ENCODE assay signal across 14 mouse cellular contexts in genomic region chr17:78737771-78738170, GRCm38 (mm10). TPM values are rescaled to one million over a fixed set of nuclear protein-coding genes. Genes with fewer than 3 reads are reported as not detected.
A peak's percentile ranks its signal among the peaks of the same experiment; 100 is the strongest.
DNase-seq lines count a peak whose midpoint lies in the region; TF ChIP-seq lines count a peak whose summit lies in the region.
"Had no signal": no experiment of that assay in that cellular context is flagged by ENCODE, and none has a peak within 500 bp of the region (broad histone marks: within the 10 kb centered on the region; RNA-seq: fewer than 3 reads in every experiment).

No protein-coding gene starts in this region.

- no peak for TF ChIP-seq POLR2A in heart, adult 2 months (IDR thresholded peaks at IDR 0.05; ENCODE audit: insufficient read depth, low read depth, low read length)

- peaks cover 14% of the 10 kb centered on the region for H3K36me3 ChIP-seq in heart, adult 2 months (ENCODE audit: control insufficient read depth, insufficient read depth, low read length)
- H3K36me3 ChIP-seq: embryonic facial prominence, embryonic 15.5 days; forebrain, embryonic 12.5 days; lung, embryonic 15.5 days had no signal

- intact Hi-C loops in heart, adult 2 months (cut with DNase I) = loop anchor here (5.0 to 10.0 kb wide), 2 partner anchors 135 to 197 kb away; partner anchors contain the start of genes Cebpz and Ndufaf7

- no peak for TF ChIP-seq CTCF in heart, adult 2 months (IDR thresholded peaks at IDR 0.05)

- H3K4me3 ChIP-seq in heart, adult 2 months = no peak overlapping the region

- no peak overlapping the region for H3K9ac ChIP-seq in heart, adult 2 months (ENCODE audit: low read depth, low read length)

- 45% methylated on average over 2 of the region's 2 CpGs for WGBS in heart, adult 2 months

- H3K27me3 ChIP-seq in heart, adult 2 months (ENCODE audit: control insufficient read depth, insufficient read depth, low read length) = no peaks in the 10 kb centered on the region
- H3K27me3 ChIP-seq: embryonic facial prominence, embryonic 15.5 days; forebrain, embryonic 12.5 days; lung, embryonic 15.5 days had no signal

- no peak for TF ChIP-seq EP300 in heart, adult 2 months (IDR thresholded peaks at IDR 0.05; ENCODE audit: insufficient read depth, low read depth, low read length)

- H3K27ac ChIP-seq in heart, adult 2 months = no peak overlapping the region
- H3K27ac ChIP-seq: forebrain, embryonic 12.5 days had no signal

- H3K79me2 ChIP-seq in heart, adult 2 months (replicated peaks; ENCODE audit: control insufficient read depth, insufficient read depth, low read length) = peaks cover 5% of the 10 kb centered on the region

- H3K4me1 ChIP-seq in heart, adult 2 months (ENCODE audit: control insufficient read depth, insufficient read depth, low read length) = peaks cover 8% of the 10 kb centered on the region

- peak; percentile 76 for DNase-seq in heart, adult 11 months
- no peak for DNase-seq in heart, adult 2 months
- DNase-seq in kidney, postnatal 10 days = peak; percentile 21
- no peak for DNase-seq in kidney, adult 11 months
- DNase-seq in testis, postnatal 14 days (ENCODE audit: low spot score) = peak; percentile 63
- DNase-seq in testis, postnatal 10 days (ENCODE audit: low spot score) = no peak
- DNase-seq in adipocyte (ENCODE audit: low spot score) = no peak
- DNase-seq: adrenal gland, postnatal 10 days; cerebellum, postnatal 10 days; liver; thymus, adult 2 months had no signal

RNA-seq across cellular contexts. Expression of gene Strn, which starts 0.8 kb away (rescaled TPM):
- total RNA-seq in heart, adult 2 months (2021) = 10 to 100 TPM; 20.3 to 24.2 TPM
- 6.1 and 11.8 TPM in 2 replicates for polyA plus RNA-seq in heart, adult 2 months (2012; rRNA removed)

Comparison
In these comparisons a context has a peak if more than half of its experiments do, and no peak if none do; other contexts are left out.
1. DNase-seq: peak in heart, adult 11 months (single experiment), kidney, postnatal 10 days (single experiment) and testis, postnatal 14 days (single experiment); none in heart, adult 2 months (0 of 2), kidney, adult 11 months (single experiment), testis, postnatal 10 days (single experiment) and adipocyte (single experiment).